ENCODE assay signal across 28 mouse cellular contexts in the genomic region with DNA sequence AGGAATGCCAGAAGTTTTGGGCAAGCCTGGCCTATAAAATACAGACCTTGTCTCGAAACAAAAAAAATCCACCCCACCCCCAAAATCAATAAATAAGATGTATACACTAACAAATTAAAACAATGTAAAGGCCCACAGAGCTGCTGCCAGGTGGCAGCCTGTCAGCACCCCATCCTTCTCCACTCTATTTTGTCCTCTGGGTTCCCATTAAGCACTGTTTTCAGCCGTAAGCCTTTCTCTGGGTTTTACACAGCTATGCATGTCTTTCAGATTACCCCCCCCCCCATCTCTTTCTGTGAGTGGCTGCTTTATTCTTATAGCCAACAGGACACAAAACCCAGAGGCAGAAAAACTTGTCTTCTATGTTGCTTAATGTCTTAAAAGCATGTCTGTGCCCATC. TPM values are rescaled to one million over a fixed set of nuclear protein-coding genes. Genes with fewer than 3 reads are reported as not detected.
A peak's percentile ranks its signal among the peaks of the same experiment; 100 is the strongest.
DNase-seq lines count a peak whose midpoint lies in the region; ATAC-seq and TF ChIP-seq lines count a peak whose summit lies in the region.
"Had no signal": no experiment of that assay in that cellular context is flagged by ENCODE, and none has a peak within 500 bp of the region (broad histone marks: within the 10 kb centered on the region; RNA-seq: fewer than 3 reads in every experiment).

No protein-coding gene starts in this region.

- H3K27me3 ChIP-seq in forebrain, embryonic 13.5 days = no peaks in the 10 kb centered on the region
- no peaks in the 10 kb centered on the region for H3K27me3 ChIP-seq in forebrain, embryonic 12.5 days
- H3K27me3 ChIP-seq in limb, embryonic 10.5 days (ENCODE audit: low read depth, poor library complexity, severe bottlenecking) = no peaks in the 10 kb centered on the region
- H3K27me3 ChIP-seq: CH12.LX; embryonic facial prominence, embryonic 13.5 days; forebrain, embryonic 15.5 days had no signal

- 44% methylated on average over 2 of the region's 2 CpGs for WGBS in forebrain, embryonic 13.5 days
- WGBS in forebrain, embryonic 12.5 days = 53% methylated on average over 2 of the region's 2 CpGs
- WGBS in limb, embryonic 10.5 days = 41% methylated on average over 2 of the region's 2 CpGs

- H3K9ac ChIP-seq in forebrain, embryonic 13.5 days = no peak overlapping the region
- no peak overlapping the region for H3K9ac ChIP-seq in forebrain, embryonic 12.5 days
- H3K9ac ChIP-seq: embryonic facial prominence, embryonic 13.5 days; forebrain, embryonic 15.5 days; heart, embryonic 13.5 days; hindbrain, embryonic 14.5 days had no signal

- H3K27ac ChIP-seq in forebrain, embryonic 13.5 days = 0 out of 2 replicates have a peak overlapping the region, but pooled peaks have one; percentile 31
- no peak overlapping the region for H3K27ac ChIP-seq in forebrain, embryonic 12.5 days
- peak overlapping the region; percentile 56 for H3K27ac ChIP-seq in limb, embryonic 10.5 days
- H3K27ac ChIP-seq: embryonic facial prominence, embryonic 13.5 days; forebrain, embryonic 10.5 days; forebrain, embryonic 15.5 days; heart, adult 2 months; heart, embryonic 10.5 days; heart, embryonic 13.5 days; hindbrain, embryonic 14.5 days; hindbrain, postnatal 0 days had no signal

- H3K4me1 ChIP-seq in forebrain, embryonic 13.5 days = peaks cover 21% of the 10 kb centered on the region
- peaks cover 8% of the 10 kb centered on the region; the same call in 1 of the 2 replicates for H3K4me1 ChIP-seq in forebrain, embryonic 12.5 days
- H3K4me1 ChIP-seq in limb, embryonic 10.5 days = peaks cover 30% of the 10 kb centered on the region

- H3K4me2 ChIP-seq in forebrain, embryonic 13.5 days = no peak overlapping the region
- no peak overlapping the region for H3K4me2 ChIP-seq in forebrain, embryonic 12.5 days
- H3K4me2 ChIP-seq: embryonic facial prominence, embryonic 13.5 days; forebrain, embryonic 15.5 days; heart, embryonic 13.5 days; hindbrain, embryonic 14.5 days had no signal

- H3K4me3 ChIP-seq in forebrain, embryonic 13.5 days = no peak overlapping the region
- H3K4me3 ChIP-seq in forebrain, embryonic 12.5 days (replicated peaks) = no peak overlapping the region
- H3K4me3 ChIP-seq in limb, embryonic 10.5 days = no peak overlapping the region
- H3K4me3 ChIP-seq: embryonic facial prominence, embryonic 13.5 days; forebrain, embryonic 10.5 days; forebrain, embryonic 15.5 days; heart, adult 2 months; heart, embryonic 10.5 days; heart, embryonic 13.5 days had no signal

- no peak for ATAC-seq in forebrain, embryonic 13.5 days
- no peak for ATAC-seq in forebrain, embryonic 12.5 days (ENCODE audit: low FRiP score)
- ATAC-seq: forebrain, embryonic 15.5 days; hindbrain, postnatal 0 days; inflammation-experienced regulatory T-cells, adult 6 months; intestine, embryonic 16.5 days had no signal

- H3K36me3 ChIP-seq in forebrain, embryonic 13.5 days (ENCODE audit: poor library complexity, severe bottlenecking) = no peaks in the 10 kb centered on the region
- H3K36me3 ChIP-seq in forebrain, embryonic 12.5 days (replicated peaks) = no peaks in the 10 kb centered on the region
- H3K36me3 ChIP-seq in limb, embryonic 10.5 days = no peaks in the 10 kb centered on the region
- H3K36me3 ChIP-seq: embryonic facial prominence, embryonic 13.5 days; forebrain, embryonic 10.5 days; forebrain, embryonic 15.5 days; G1E; heart, embryonic 10.5 days; heart, embryonic 13.5 days had no signal

- DNase-seq in brain, embryonic 14.5 days (ENCODE audit: low read depth) = peak; percentile 59
- peak; percentile 65 for DNase-seq in limb, embryonic 10.5 days (ENCODE audit: low spot score)
- no peak for DNase-seq in urinary bladder, postnatal 4 days (ENCODE audit: low spot score in 2 of 2)
- DNase-seq in adrenal gland, postnatal 4 days (ENCODE audit: low spot score in 2 of 2) = no peak
- DNase-seq: adrenal gland, adult 2 months; adrenal gland, postnatal 14 days; B cell, adult 2 months; cerebellum, adult 18-20 months; cerebellum, adult 9-10 months; cerebellum, postnatal 14 days; gastrocnemius, postnatal 10 days; gastrocnemius, postnatal 36 days; heart, adult 2 months; heart, postnatal 14 days; heart, postnatal 4 days had no signal

- TF ChIP-seq CTCF in brain, embryonic 14.5 days (IDR thresholded peaks at IDR 0.05; ENCODE audit: borderline replicate concordance, extremely low read depth, insufficient read depth, insufficient read length) = no peak

- no peak for TF ChIP-seq POLR2A in brain, embryonic 14.5 days (IDR thresholded peaks at IDR 0.05; ENCODE audit: borderline replicate concordance, extremely low read depth, insufficient read depth, insufficient read length, poor library complexity, severe bottlenecking)

- H3K9me3 ChIP-seq in forebrain, embryonic 13.5 days (replicated peaks) = no peaks in the 10 kb centered on the region
- no peaks in the 10 kb centered on the region for H3K9me3 ChIP-seq in forebrain, embryonic 12.5 days
- H3K9me3 ChIP-seq in limb, embryonic 10.5 days (replicated peaks) = no peaks in the 10 kb centered on the region
- H3K9me3 ChIP-seq: embryonic facial prominence, embryonic 13.5 days; forebrain, embryonic 10.5 days; forebrain, embryonic 15.5 days; G1E; heart, embryonic 10.5 days; heart, embryonic 13.5 days had no signal

RNA-seq across cellular contexts. Expression of gene Rgcc, which starts 16.2 kb away (rescaled TPM):
- polyA plus RNA-seq in forebrain, embryonic 13.5 days (2015; fragmentation: Nextera tagmentation; extraction: Ambion mirVana) = 78.3 and 106 TPM in 2 replicates
- polyA plus RNA-seq in forebrain, embryonic 12.5 days (2016; fragmentation: Nextera tagmentation; extraction: Ambion mirVana) = 70.2 and 86.8 TPM in 2 replicates
- 29.0 and 71.3 TPM in 2 replicates for polyA plus RNA-seq in brain, embryonic 14.5 days (2012; rRNA removed)
- 9.5 and 14.8 TPM in 2 replicates for polyA plus RNA-seq in limb, embryonic 10.5 days (2016; fragmentation: Nextera tagmentation; extraction: Ambion mirVana)
- 10 to 100 TPM; 72.3 to 97.8 TPM for total RNA-seq in adrenal gland, postnatal 4 days (2021)
- total RNA-seq: G1E had no signal
- polyA plus RNA-seq: G1E had no signal

Comparison
In these comparisons a context has a peak if more than half of its experiments do, and no peak if none do; other contexts are left out.
1. DNase-seq: peak in brain, embryonic 14.5 days (single experiment) and limb, embryonic 10.5 days (single experiment); none in urinary bladder, postnatal 4 days (0 of 2) and adrenal gland, postnatal 4 days (0 of 2).